Mouse (Mus musculus): ENCODE measurements around the gene Scarb1. TPM values are rescaled to one million over a fixed set of nuclear protein-coding genes. Genes with fewer than 3 reads are reported as not detected.

Scarb1 gene
- polyA plus RNA-seq, 1 experiment: not detected

DNA sequence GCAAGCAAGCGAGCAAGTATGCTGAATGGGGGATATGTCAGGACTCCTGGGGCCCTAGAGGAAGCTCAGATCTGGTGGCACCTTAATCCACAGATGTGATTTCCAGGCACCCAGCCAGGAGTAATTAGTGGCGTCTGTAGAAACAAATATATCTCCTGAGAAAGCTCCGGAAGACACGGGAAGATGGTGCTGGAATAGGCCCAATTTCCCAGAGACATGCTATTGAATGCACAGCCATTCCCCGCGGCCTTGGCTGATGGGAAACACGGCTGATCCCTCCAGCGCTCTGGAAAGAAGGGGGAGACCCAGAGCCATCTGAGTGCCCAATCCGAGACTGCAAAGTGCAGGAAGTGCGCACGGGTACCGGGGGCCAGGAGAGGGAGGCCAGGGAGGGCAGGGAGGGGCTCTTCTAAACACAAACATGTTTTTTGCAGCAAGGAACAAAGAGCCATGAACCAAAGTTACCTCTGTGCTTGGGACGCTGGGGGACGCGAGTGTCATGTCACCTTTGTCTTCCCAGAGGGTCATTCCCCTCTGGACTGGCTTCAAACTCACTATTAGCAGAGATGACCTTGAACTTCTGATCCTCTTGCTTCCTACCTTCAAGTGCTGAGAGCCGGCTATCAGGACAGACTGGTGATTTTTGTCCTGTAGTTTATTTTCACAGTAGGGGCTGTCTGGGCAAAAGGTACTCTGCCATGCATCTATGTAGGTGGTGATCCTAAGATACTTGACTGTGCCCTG lies 21.7 kb downstream of the Scarb1 start:
- 0 out of 2 replicates have a peak overlapping the region, but pooled peaks have one; percentile 36 for H3K27ac ChIP-seq (ENCODE audit: insufficient read depth, low read depth, low read length)
- TF ChIP-seq CTCF (IDR thresholded peaks at IDR 0.05; ENCODE audit: insufficient read depth, low read depth, low read length) (no peak), POLR2A (IDR thresholded peaks at IDR 0.05; ENCODE audit: insufficient read depth, low read depth, low read length) (no peak)
- peaks cover 12% of the 10 kb centered on the region for H3K4me1 ChIP-seq (ENCODE audit: control insufficient read depth, insufficient read depth, low read length)
- 34% methylated on average over 16 of the region's 16 CpGs for WGBS
- no peak overlapping the region for H3K4me3 ChIP-seq (ENCODE audit: insufficient read depth, low read depth, low read length)

DNA sequence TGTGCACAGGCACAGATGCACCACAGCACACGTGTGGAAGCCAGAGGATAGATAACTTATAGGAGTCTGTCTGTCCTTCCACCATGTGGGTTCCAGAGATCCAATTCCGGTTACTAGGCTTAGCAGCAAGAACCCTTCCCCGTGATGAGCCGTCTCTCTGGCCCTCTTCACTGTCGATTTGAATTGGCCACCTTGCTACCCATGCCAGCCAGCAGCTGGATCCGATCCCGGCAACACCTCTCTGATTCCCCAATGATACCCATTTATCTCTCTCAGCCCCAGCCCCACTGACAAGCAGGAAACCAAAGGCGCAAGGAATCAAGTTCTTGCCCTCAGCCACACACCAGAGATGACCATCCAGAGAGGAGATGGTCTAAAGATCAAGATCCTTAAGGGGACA lies 22.9 kb downstream of the Scarb1 start:
- Histone ChIP-seq H3K27ac (ENCODE audit: insufficient read depth, low read depth, low read length) (no peak overlapping the region), H3K4me1 (ENCODE audit: control insufficient read depth, insufficient read depth, low read length) (peaks cover 17% of the 10 kb centered on the region), H3K4me3 (ENCODE audit: insufficient read depth, low read depth, low read length) (no peak overlapping the region)
- WGBS: 92% methylated on average over 8 of the region's 8 CpGs
- TF ChIP-seq CTCF (IDR thresholded peaks at IDR 0.05; ENCODE audit: insufficient read depth, low read depth, low read length): no peak
- no peak for TF ChIP-seq POLR2A (IDR thresholded peaks at IDR 0.05; ENCODE audit: insufficient read depth, low read depth, low read length)

DNA sequence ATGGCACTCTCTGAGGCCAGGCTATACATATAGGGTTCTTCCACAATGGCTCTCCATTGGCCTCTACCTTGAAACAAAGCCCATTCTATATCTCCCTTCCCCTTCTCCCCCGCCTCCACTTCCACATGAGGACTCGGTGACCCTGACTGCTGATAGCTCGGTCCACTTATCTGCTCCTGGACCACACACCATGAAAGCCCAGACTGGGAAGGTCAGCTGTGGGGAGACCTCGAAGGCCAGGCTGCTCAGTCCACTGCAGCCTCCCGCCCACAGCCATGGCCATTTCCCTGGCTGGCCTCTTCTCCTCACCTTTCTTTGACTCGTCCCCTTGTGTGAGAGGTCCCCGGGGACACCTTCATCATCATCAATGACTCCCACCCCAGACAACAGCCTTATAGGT lies 23.6 kb downstream of the Scarb1 start:
- Histone ChIP-seq H3K4me3 (ENCODE audit: insufficient read depth, low read depth, low read length) (no peak overlapping the region), H3K27ac (ENCODE audit: insufficient read depth, low read depth, low read length) (no peak overlapping the region), H3K4me1 (ENCODE audit: control insufficient read depth, insufficient read depth, low read length) (peaks cover 17% of the 10 kb centered on the region)
- TF ChIP-seq CTCF (IDR thresholded peaks at IDR 0.05; ENCODE audit: insufficient read depth, low read depth, low read length) (no peak), POLR2A (IDR thresholded peaks at IDR 0.05; ENCODE audit: insufficient read depth, low read depth, low read length) (no peak)
- WGBS: 92% methylated on average over 7 of the region's 7 CpGs

DNA sequence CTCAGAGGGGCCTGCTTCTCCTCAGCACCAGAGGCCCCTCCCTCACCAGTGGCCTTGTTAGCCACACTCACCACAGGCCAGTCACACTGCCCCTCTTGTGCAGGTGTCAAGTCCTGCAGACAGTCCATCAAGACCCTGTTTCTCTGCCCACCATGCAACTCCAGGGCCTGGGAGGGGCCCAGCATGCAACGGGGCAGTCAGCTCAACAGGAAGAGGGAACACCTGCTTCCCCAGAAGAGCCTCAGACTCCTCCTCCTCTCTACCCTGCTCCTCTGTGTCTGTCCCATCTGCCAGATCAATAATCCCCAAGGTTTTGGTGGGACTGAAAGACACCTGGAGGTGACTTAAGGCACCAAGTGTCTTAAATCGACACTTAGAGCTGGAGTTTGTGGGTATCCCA lies 24.1 kb downstream of the Scarb1 start:
- Histone ChIP-seq H3K4me3 (ENCODE audit: insufficient read depth, low read depth, low read length) (no peak overlapping the region), H3K27ac (ENCODE audit: insufficient read depth, low read depth, low read length) (no peak overlapping the region), H3K4me1 (ENCODE audit: control insufficient read depth, insufficient read depth, low read length) (peaks cover 17% of the 10 kb centered on the region)
- no peak for TF ChIP-seq POLR2A (IDR thresholded peaks at IDR 0.05; ENCODE audit: insufficient read depth, low read depth, low read length)
- no peak for TF ChIP-seq CTCF (IDR thresholded peaks at IDR 0.05; ENCODE audit: insufficient read depth, low read depth, low read length)
- 82% methylated on average over 2 of the region's 2 CpGs for WGBS

DNA sequence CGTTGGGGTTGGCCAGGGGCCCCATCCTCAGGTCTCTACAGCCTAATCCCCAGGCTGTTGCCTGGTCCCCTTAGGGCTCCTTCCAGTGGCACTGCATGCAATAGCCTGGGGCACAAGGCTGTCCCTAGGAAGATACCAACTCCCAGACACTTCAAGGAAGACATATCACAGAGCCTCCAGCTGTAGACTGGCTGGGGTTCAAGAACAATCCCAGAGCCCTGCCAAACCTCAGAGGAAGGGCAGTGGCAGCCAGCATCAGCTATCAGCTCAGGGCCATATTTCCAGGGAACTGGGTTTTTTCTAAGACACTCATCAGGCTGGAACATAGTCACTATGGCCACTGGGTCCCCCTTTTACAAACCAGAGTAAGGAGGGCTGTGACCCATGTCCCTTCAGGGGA lies 25.8 kb downstream of the Scarb1 start:
- H3K4me1 ChIP-seq (ENCODE audit: control insufficient read depth, insufficient read depth, low read length): peaks cover 15% of the 10 kb centered on the region
- 44% methylated on average over 1 of the region's 1 CpGs for WGBS
- no peak overlapping the region for H3K4me3 ChIP-seq (ENCODE audit: insufficient read depth, low read depth, low read length)
- TF ChIP-seq CTCF (IDR thresholded peaks at IDR 0.05; ENCODE audit: insufficient read depth, low read depth, low read length): no peak
- TF ChIP-seq POLR2A (IDR thresholded peaks at IDR 0.05; ENCODE audit: insufficient read depth, low read depth, low read length): no peak
- no peak overlapping the region for H3K27ac ChIP-seq (ENCODE audit: insufficient read depth, low read depth, low read length)

DNA sequence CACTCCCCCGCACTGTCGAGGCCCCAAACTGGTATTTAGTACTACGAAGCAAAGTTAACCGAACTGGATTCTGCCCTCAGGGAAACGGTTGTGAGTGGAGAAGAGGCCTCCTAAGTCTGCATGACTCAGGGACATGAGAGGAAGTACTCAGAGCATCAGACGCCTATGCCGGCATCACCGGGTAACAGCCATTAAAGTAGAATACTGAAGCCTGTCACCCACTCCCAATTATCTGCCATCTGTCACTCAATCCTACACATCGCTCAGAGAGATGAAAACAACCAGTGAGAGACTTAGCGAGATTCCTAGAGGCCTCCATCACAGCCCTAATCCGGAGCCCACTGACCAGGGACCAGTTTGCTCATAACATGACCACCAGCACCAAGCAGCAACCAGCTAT lies 26.9 kb downstream of the Scarb1 start:
- no peak overlapping the region for H3K4me3 ChIP-seq (ENCODE audit: insufficient read depth, low read depth, low read length)
- TF ChIP-seq CTCF (IDR thresholded peaks at IDR 0.05; ENCODE audit: insufficient read depth, low read depth, low read length): no peak
- no peak for TF ChIP-seq POLR2A (IDR thresholded peaks at IDR 0.05; ENCODE audit: insufficient read depth, low read depth, low read length)
- WGBS: 65% methylated on average over 11 of the region's 11 CpGs
- peaks cover 19% of the 10 kb centered on the region for H3K4me1 ChIP-seq (ENCODE audit: control insufficient read depth, insufficient read depth, low read length)
- H3K27ac ChIP-seq (ENCODE audit: insufficient read depth, low read depth, low read length): no peak overlapping the region

DNA sequence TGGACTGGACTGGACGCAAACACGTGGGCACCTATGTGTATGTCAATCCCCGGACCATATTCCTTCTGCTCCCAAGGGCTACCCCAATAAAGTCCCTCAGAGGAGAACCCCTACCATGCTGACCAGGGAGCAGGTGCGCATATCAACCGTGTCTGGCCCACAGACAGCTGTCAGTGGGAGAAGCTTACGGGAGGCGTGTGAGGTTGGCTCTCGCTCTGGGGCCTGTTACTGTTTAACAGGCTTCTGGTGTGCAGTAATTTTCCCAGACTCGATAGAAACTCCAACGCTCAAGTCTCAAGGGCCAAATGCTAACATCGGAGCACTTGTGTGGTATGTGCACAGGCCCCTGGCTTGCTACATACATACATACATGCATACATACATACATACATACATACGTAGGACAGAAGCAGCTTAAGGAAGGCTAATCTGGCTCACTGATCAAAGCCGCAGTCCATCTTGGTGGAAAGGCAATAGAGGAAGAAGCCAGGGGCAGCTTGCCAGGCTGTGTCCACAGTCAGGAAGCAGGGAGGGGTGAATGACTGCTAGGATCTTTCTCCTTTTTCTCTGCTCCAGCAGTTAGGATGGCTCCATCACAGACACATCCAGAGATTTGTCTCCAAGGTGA lies 27.8 kb downstream of the Scarb1 start:
- Histone ChIP-seq H3K4me3 (ENCODE audit: insufficient read depth, low read depth, low read length) (no peak overlapping the region), H3K4me1 (ENCODE audit: control insufficient read depth, insufficient read depth, low read length) (peaks cover 19% of the 10 kb centered on the region), H3K27ac (ENCODE audit: insufficient read depth, low read depth, low read length) (no peak overlapping the region)
- 83% methylated on average over 13 of the region's 13 CpGs for WGBS
- TF ChIP-seq POLR2A (IDR thresholded peaks at IDR 0.05; ENCODE audit: insufficient read depth, low read depth, low read length): no peak
- no peak for TF ChIP-seq CTCF (IDR thresholded peaks at IDR 0.05; ENCODE audit: insufficient read depth, low read depth, low read length)

DNA sequence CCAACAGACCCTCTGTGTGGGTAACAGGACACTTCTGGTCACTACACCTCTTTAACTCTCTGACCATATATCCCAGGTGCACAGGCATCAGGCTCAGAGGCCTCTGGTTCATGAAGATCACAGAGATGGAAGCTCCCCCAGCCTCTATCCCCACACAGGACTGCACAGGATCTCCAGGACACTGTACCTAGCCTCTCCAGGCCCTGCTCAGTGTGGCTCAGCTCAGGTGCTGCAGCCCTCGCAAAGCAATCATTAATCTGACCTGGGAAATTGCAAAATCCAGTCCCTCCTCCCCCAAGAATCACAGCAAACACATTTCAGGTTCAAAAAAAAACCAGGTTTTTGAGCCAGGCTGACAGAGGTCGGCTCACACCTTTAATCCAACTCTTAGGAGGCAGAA lies 29.9 kb downstream of the Scarb1 start:
- Histone ChIP-seq H3K27ac (ENCODE audit: insufficient read depth, low read depth, low read length) (no peak overlapping the region), H3K4me1 (ENCODE audit: control insufficient read depth, insufficient read depth, low read length) (peaks cover 19% of the 10 kb centered on the region)
- WGBS: 88% methylated on average over 2 of the region's 2 CpGs

DNA sequence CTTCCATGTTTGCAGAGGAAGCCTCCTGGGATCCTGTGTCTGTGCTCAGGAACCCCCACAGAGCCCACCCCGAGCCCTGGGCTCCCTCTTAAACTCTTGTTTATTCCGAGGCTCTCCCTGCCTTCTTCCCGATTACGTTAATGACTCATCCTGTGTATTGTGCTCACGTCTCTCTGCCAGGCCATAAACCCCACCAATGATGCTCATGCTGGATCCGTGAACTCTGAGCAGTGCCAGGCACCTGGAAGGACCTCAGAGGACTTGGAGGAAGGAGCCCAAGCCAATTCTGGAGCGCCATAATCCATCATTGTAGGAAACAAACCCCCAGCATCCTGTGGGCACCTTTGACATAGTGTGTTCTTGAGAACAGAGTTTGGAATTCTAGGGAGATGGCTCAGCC lies 31.7 kb downstream of the Scarb1 start:
- Histone ChIP-seq H3K4me1 (ENCODE audit: control insufficient read depth, insufficient read depth, low read length) (peaks cover 20% of the 10 kb centered on the region), H3K4me3 (ENCODE audit: insufficient read depth, low read depth, low read length) (no peak overlapping the region), H3K27ac (ENCODE audit: insufficient read depth, low read depth, low read length) (no peak overlapping the region)
- WGBS: 38% methylated on average over 7 of the region's 7 CpGs
- TF ChIP-seq POLR2A (IDR thresholded peaks at IDR 0.05; ENCODE audit: insufficient read depth, low read depth, low read length) (no peak), CTCF (IDR thresholded peaks at IDR 0.05; ENCODE audit: insufficient read depth, low read depth, low read length) (no peak)

More for the DNA sequence above, 29.9 kb downstream of the Scarb1 start:
- no peak for TF ChIP-seq POLR2A (IDR thresholded peaks at IDR 0.05; ENCODE audit: insufficient read depth, low read depth, low read length)
- TF ChIP-seq CTCF (IDR thresholded peaks at IDR 0.05; ENCODE audit: insufficient read depth, low read depth, low read length): no peak
- no peak overlapping the region for H3K4me3 ChIP-seq (ENCODE audit: insufficient read depth, low read depth, low read length)

All from olfactory bulb, adult 2 months (tissue).